Mouse (Mus musculus) heart, postnatal 36 days (tissue): Measurements from ENCODE around the gene Smarcb1. TPM values are rescaled to one million over a fixed set of nuclear protein-coding genes. Genes with fewer than 3 reads are reported as not detected.
A peak's percentile ranks its signal among the peaks of the same experiment; 100 is the strongest.

Source experiments
- DNase-seq, 2 experiments: peaks; one replicate each; pipeline ENCODE4 v3.0.0; 2021 to 2022
- intact Hi-C: fragments of 180-260 bp; cut with DNase I; formaldehyde crosslinking; loops from one replicate; pipeline ENCODE4 v1.15.1; 2025
- total RNA-seq, 2 experiments: library from RNA; stranded (reverse); gene quantifications; 2 replicates each; pipeline ENCODE4 v1.2.3; 2021

Smarcb1 gene
- total RNA-seq, 2 experiments from 2014 or later, result 20.0 to 20.6 TPM

DNA sequence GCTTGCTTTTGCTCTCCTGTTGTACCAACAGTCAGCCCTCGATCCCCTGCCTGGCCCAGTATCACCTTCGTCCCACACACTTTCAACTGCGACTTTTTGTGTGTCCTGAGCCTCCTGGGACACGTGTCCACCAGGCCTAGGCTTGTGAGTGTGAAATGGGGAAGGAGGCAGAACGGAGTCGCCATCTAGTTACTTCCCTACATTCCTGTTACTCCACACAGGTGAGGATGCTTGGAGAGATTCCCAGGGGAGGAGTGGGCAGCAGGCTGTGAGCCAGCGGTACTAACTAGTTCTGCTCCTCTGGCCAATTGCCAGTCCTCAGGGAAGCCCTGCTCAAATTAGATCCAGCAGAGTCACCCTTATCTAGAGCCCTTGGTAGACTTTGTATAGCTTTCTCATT is 60.7 kb downstream of the Smarcb1 start:
- DNase-seq, result peak in 1 of 2 experiments; percentile 14
- intact Hi-C loops, result no loop called here

DNA sequence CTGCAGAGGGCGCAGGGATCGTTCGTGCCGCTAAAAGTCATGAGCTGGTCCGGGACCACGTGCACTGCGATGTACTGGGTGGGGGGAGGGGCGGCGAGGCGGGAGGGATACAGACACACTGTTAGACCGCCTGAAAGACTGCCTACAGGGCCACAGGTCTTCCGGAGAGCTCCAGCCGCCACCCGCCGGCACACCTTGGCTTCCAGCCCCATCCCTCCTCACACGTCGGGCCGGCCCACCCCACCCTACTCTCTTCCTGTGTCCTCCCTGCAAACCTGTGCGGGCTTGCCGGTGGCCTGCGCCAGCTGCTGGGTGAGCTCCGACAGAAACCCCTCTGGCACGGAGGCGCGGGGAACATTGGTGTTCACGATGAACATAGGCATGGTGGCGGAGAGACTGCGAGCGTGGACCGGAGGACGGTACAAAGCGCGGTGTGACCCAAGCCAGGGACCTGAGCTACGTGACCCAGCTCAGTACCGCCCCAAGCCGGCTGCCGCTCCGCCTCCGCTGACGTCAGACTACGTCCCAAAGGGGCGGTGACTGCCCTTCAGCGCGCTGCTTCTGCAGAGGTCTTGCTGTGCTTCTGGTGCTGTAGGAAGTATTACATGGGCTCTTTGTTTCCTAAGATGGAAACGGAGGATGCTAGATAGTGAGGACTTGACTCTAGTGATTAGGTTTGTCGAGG is 61.5 kb downstream of the Smarcb1 start, which contains the start of gene Mif:
Mif (minus strand) TSS at position 455 of the 685 bp plus-strand sequence.
- intact Hi-C loops, result loop anchor here (5.0 kb wide), 1 partner anchor 223 kb away; no protein-coding TSS in a partner anchor
- peak; percentile 86 to 89 for DNase-seq

GRCm38 (mm10) chr10:75859107-75859746 is 62.2 kb downstream of the Smarcb1 start:
- intact Hi-C loops, result loop anchor here (5.0 kb wide), 1 partner anchor 222 kb away; no protein-coding TSS in a partner anchor
- DNase-seq, result peak in 1 of 2 experiments; percentile 26

DNA sequence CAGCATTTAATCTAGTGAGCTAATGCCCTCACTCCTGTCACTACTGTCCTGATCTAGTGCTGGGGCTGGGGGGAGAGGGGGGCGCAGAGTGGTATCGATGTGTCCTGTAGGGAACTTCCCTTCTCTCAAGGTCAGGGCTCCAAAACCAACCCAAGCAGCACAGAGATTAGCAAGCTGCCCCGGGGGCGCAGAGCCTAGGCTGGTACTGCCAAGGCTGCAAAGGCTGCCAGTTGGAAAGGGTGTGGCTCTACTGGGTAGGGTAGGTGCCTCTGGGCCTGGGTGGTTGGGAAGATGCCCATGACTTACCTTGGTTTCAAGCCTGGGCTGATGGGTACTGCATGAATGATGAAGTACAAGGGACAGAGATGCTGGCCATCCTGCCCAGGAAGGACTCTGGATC is 63.8 kb downstream of the Smarcb1 start:
- intact Hi-C loops, result loop anchor here (5.0 kb wide), 1 partner anchor 220 kb away; no protein-coding TSS in a partner anchor
- no peak for DNase-seq

- DNase-seq, result no peak
- intact Hi-C loops, result loop anchor here (5.0 kb wide), 1 partner anchor 220 kb away; no protein-coding TSS in a partner anchor
These were observed 64.4 kb downstream of the Smarcb1 start for GRCm38 (mm10) chr10:75856976-75857375.

DNA sequence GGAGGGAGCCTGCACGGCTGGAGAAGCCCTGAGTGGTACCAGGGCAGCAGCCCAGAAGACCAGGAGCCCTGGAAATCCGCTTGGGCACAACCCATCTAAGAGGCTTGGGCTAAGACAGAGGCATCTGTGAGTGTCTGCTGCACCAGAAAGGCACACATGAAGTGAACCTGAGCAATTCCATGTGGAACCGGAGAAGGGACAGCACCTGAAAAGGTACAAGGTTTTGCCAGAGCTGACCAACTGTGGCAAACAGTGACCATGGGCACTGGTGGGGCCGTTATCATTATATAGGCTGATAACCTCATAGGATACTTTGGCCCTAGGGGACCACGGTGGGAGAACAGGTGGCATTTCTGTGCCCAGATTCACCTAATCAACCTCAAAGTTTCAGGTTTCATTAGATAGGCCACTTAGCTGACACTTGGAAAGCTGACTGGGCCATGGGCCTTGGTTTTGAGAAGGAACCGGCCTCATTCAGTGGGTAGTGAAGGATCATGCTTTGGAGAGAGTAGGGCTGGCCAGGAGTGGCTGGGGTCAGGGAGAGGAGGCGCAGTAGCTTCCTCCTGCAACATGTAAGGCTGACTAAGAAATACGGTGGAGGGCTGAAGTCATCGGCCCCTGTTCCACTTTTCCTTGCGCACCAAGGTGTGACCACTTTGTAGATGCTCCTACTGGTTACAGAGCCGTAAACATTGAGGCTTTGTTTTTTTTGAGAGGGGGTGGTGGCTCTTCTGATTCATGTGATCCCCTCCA is 65.1 kb downstream of the Smarcb1 start:
- intact Hi-C loops, result loop anchor here (5.0 kb wide), 1 partner anchor 219 kb away; no protein-coding TSS in a partner anchor
- DNase-seq, result no peak

GRCm38 (mm10) chr10:75855416-75855981 is 65.9 kb downstream of the Smarcb1 start:
- DNase-seq, result no peak
- intact Hi-C loops, result loop anchor here (5.0 kb wide), 1 partner anchor 218 kb away; no protein-coding TSS in a partner anchor

- DNase-seq, result no peak
- intact Hi-C loops, result loop anchor here (5.0 kb wide), 1 partner anchor 217 kb away; no protein-coding TSS in a partner anchor
These were observed 66.6 kb downstream of the Smarcb1 start for GRCm38 (mm10) chr10:75854791-75855190.

GRCm38 (mm10) chr10:75854096-75854495 is 67.3 kb downstream of the Smarcb1 start:
- no peak for DNase-seq

DNA sequence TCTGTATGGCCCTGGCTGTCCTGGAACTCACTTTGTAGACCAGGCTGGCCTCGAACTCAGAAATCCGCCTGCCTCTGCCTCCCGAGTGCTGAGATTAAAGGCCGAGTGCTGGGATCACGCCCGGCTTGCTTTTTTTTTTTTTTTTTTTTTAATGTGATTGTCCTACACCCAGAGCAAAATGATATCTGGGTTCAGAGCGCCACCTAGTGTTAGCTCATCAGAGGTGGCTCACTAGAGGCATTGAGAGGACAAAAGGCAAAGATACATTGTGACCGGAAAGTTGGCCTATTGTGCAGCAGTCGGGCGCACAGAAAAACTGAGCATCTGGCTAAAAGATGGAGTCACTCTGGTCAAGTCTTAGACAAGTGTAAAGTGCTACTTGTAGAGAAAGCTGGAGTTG is 68.0 kb downstream of the Smarcb1 start:
- DNase-seq, result peak; percentile 84 to 85
- intact Hi-C loops, result loop anchor here (1.0 to 2.0 kb wide), 2 partner anchors 109 to 269 kb away; no protein-coding TSS in a partner anchor

More at GRCm38 (mm10) chr10:75854096-75854495, 67.3 kb downstream of the Smarcb1 start:
- intact Hi-C loops, result no loop called here

GRCm38 (mm10) chr10:75852539-75853125 is 68.8 kb downstream of the Smarcb1 start:
- intact Hi-C loops, result loop anchor here (1.0 to 2.0 kb wide), 2 partner anchors 108 to 268 kb away; no protein-coding TSS in a partner anchor
- no peak for DNase-seq

DNA sequence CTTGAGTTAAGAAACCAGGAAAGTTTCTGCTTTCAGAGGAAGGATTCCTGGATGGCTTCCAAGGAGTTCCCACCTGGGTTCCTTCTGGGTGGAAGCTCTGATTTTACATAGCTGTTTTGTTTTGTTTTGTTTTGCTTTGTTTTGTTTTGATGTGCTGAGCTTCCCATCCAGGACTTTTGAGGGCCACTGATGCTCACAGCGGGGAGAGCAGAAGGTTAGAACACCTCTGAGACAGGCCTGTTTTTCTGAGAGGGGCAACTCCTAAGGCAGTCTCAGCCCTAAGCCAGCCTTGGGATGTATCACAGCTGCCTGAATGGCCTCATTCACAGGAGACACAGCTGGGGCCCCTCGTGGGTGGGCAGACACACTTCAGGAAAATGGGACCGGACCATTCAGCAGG is 69.7 kb downstream of the Smarcb1 start:
- no peak for DNase-seq
- intact Hi-C loops, result loop anchor here (2.0 kb wide), 2 partner anchors 87 to 267 kb away; partner anchors contain the start of gene Cabin1

- DNase-seq, result no peak
- intact Hi-C loops, result loop anchor here (2.0 kb wide), 1 partner anchor 86 kb away; the partner anchor contains the start of gene Cabin1
These were observed 70.3 kb downstream of the Smarcb1 start for GRCm38 (mm10) chr10:75851076-75851475.

DNA sequence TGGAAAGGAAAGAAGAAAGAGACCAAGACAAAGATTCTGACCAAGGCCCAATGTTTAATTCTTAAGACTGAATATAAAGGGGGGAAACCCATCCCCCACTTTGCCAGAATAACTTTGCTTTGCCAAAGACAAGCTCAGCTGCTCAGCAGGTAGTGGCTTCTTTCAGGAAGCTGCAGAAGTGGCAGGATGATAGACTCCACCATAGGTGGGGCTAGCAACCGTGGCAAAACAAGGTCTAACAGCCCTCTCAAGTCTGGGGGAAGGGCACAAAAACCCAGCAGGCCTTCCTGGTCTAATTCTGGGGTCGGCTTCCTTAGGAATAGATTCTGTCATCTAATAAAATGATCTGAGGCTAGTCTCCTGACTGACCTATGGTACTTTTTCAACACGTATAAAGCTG is 73.0 kb downstream of the Smarcb1 start:
- intact Hi-C loops, result no loop called here
- no peak for DNase-seq

Other genes starting within 250 kb of the Smarcb1 start
- gene Cabin1, start 157.3 kb downstream of the Smarcb1 start, total RNA-seq, result 10 to 100 TPM; 23.4 to 26.2 TPM
- 100 to 1,000 TPM in 1 of 2 experiments, 10 to 100 TPM in 1; 96.7 to 104 TPM for gene Ddt, start 148.2 kb downstream of the Smarcb1 start, total RNA-seq
- not detected for gene Gm20441, start 140.7 kb downstream of the Smarcb1 start, total RNA-seq
- gene Gstt3, start 140.2 kb downstream of the Smarcb1 start, total RNA-seq, result 1 to 10 TPM; 4.1 to 4.8 TPM
- gene Gstt1, start 123.0 kb downstream of the Smarcb1 start, total RNA-seq, result 10 to 100 TPM; 14.5 to 20.3 TPM
- gene Gstt4, start 99.1 kb downstream of the Smarcb1 start, total RNA-seq, result not detected
- 10 to 100 TPM; 13.2 to 13.5 TPM for gene Gstt2, start 84.2 kb downstream of the Smarcb1 start, total RNA-seq
- 100 to 1,000 TPM; 196 to 202 TPM for gene Mif, start 61.4 kb downstream of the Smarcb1 start, total RNA-seq
- under 1 TPM; 0.61 to 0.68 TPM for gene Derl3, start 28.2 kb downstream of the Smarcb1 start, total RNA-seq
- gene Chchd10, start 11.5 kb upstream of the Smarcb1 start, total RNA-seq, result 1,000 to 10,000 TPM; 1,903 to 1,946 TPM
- 1 to 10 TPM; 5.9 to 7.7 TPM for gene Mmp11, start 14.9 kb upstream of the Smarcb1 start, total RNA-seq
- gene Gm867, start 19.1 kb upstream of the Smarcb1 start, total RNA-seq, result not detected
- not detected for gene Vpreb3, start 21.4 kb upstream of the Smarcb1 start, total RNA-seq
- not detected for gene Gm5134, start 32.9 kb upstream of the Smarcb1 start, total RNA-seq
- gene Zfp280b, start 111.0 kb upstream of the Smarcb1 start, total RNA-seq, result 1 to 10 TPM; 6.9 to 8.0 TPM
- not detected for gene Slc5a4b, start 189.3 kb upstream of the Smarcb1 start, total RNA-seq
- not detected for gene Slc5a4a, start 225.8 kb upstream of the Smarcb1 start, total RNA-seq